Mouse (Mus musculus): ENCODE measurements around the gene Me3. TPM values are rescaled to one million over a fixed set of nuclear protein-coding genes. Genes with fewer than 3 reads are reported as not detected.

Gene Me3
- total and polyA plus RNA-seq, 3 experiments: 107 to 140 (median 119) TPM

- H3K9ac ChIP-seq (ENCODE audit: low read depth, low read length): no peak overlapping the region
- H3K4me3 ChIP-seq: no peak overlapping the region
- no peak overlapping the region for H3K27ac ChIP-seq
- DNase-seq: no peak
- H3K27me3 ChIP-seq (ENCODE audit: control insufficient read depth, insufficient read depth, low read length): no peaks in the 10 kb centered on the region
- peaks cover 2% of the 10 kb centered on the region for H3K4me1 ChIP-seq (ENCODE audit: control insufficient read depth, insufficient read depth, low read length)
- intact Hi-C loops (cut with DNase I): no loop called here
- H3K79me2 ChIP-seq (replicated peaks; ENCODE audit: control insufficient read depth, insufficient read depth, low read length): no peaks in the 10 kb centered on the region
- TF ChIP-seq CTCF (IDR thresholded peaks at IDR 0.05) (no peak), EP300 (IDR thresholded peaks at IDR 0.05; ENCODE audit: insufficient read depth, low read depth, low read length) (no peak), POLR2A (IDR thresholded peaks at IDR 0.05; ENCODE audit: insufficient read depth, low read depth, low read length) (no peak)
- H3K36me3 ChIP-seq (ENCODE audit: control insufficient read depth, insufficient read depth, low read length): peaks cover 2% of the 10 kb centered on the region; the same call in 1 of the 2 replicates
Observed at GRCm38 (mm10) chr7:89647864-89648263, 15.7 kb downstream of the Me3 start.

DNA sequence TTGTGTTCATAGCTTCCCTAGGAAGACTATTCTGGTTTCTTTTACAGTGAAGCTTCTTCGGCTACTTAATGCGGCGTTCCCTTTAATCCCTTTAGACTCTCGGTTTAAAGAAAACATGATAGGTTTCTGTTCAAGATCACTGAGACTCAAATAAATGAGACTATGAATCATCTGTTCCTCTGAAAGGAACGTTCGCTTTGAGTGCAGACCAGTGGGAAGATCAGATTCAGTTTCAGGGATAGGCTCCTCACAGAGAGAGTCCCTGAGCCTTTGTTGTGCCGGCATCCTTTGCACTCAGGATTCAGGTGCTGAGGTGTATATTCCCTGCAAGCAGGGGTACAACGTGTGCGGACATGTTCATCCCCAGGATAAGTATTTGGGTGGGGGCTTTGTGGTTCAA, 25.0 kb downstream of the Me3 start:
- Histone ChIP-seq H3K9ac (ENCODE audit: low read depth, low read length) (no peak overlapping the region), H3K27me3 (ENCODE audit: control insufficient read depth, insufficient read depth, low read length) (no peaks in the 10 kb centered on the region), H3K79me2 (replicated peaks; ENCODE audit: control insufficient read depth, insufficient read depth, low read length) (no peaks in the 10 kb centered on the region), H3K36me3 (ENCODE audit: control insufficient read depth, insufficient read depth, low read length) (no peaks in the 10 kb centered on the region), H3K4me3 (no peak overlapping the region), H3K27ac (no peak overlapping the region), H3K4me1 (ENCODE audit: control insufficient read depth, insufficient read depth, low read length) (no peaks in the 10 kb centered on the region)
- intact Hi-C loops (cut with DNase I): no loop called here
- no peak for DNase-seq
- 75% methylated on average over 9 of the region's 9 CpGs for WGBS
- no peak for TF ChIP-seq EP300 (IDR thresholded peaks at IDR 0.05; ENCODE audit: insufficient read depth, low read depth, low read length)
- TF ChIP-seq POLR2A (IDR thresholded peaks at IDR 0.05; ENCODE audit: insufficient read depth, low read depth, low read length): no peak
- no peak for TF ChIP-seq CTCF (IDR thresholded peaks at IDR 0.05)

- no peaks in the 10 kb centered on the region for H3K27me3 ChIP-seq (ENCODE audit: control insufficient read depth, insufficient read depth, low read length)
- H3K27ac ChIP-seq: no peak overlapping the region
- H3K79me2 ChIP-seq (replicated peaks; ENCODE audit: control insufficient read depth, insufficient read depth, low read length): no peaks in the 10 kb centered on the region
- 74% methylated on average over 7 of the region's 7 CpGs for WGBS
- H3K4me1 ChIP-seq (ENCODE audit: control insufficient read depth, insufficient read depth, low read length): no peaks in the 10 kb centered on the region
- intact Hi-C loops (cut with DNase I): no loop called here
- TF ChIP-seq CTCF (IDR thresholded peaks at IDR 0.05) (no peak), EP300 (IDR thresholded peaks at IDR 0.05; ENCODE audit: insufficient read depth, low read depth, low read length) (no peak), POLR2A (IDR thresholded peaks at IDR 0.05; ENCODE audit: insufficient read depth, low read depth, low read length) (no peak)
- H3K4me3 ChIP-seq: no peak overlapping the region
- H3K36me3 ChIP-seq (ENCODE audit: control insufficient read depth, insufficient read depth, low read length): no peaks in the 10 kb centered on the region
- H3K9ac ChIP-seq (ENCODE audit: low read depth, low read length): no peak overlapping the region
- no peak for DNase-seq
Observed at GRCm38 (mm10) chr7:89657692-89658212, 25.6 kb downstream of the Me3 start.

GRCm38 (mm10) chr7:89664197-89664596, 32.0 kb downstream of the Me3 start:
- Histone ChIP-seq H3K27me3 (ENCODE audit: control insufficient read depth, insufficient read depth, low read length) (no peaks in the 10 kb centered on the region), H3K79me2 (replicated peaks; ENCODE audit: control insufficient read depth, insufficient read depth, low read length) (no peaks in the 10 kb centered on the region), H3K9ac (ENCODE audit: low read depth, low read length) (no peak overlapping the region), H3K27ac (no peak overlapping the region), H3K4me3 (no peak overlapping the region), H3K4me1 (ENCODE audit: control insufficient read depth, insufficient read depth, low read length) (peaks cover 1% of the 10 kb centered on the region; the same call in 1 of the 2 replicates), H3K36me3 (ENCODE audit: control insufficient read depth, insufficient read depth, low read length) (no peaks in the 10 kb centered on the region)
- peak in 1 of 2 experiments; percentile 46 for DNase-seq
- intact Hi-C loops (cut with DNase I): no loop called here
- 42% methylated on average over 5 of the region's 5 CpGs for WGBS
- TF ChIP-seq POLR2A (IDR thresholded peaks at IDR 0.05; ENCODE audit: insufficient read depth, low read depth, low read length) (no peak), EP300 (IDR thresholded peaks at IDR 0.05; ENCODE audit: insufficient read depth, low read depth, low read length) (no peak), CTCF (IDR thresholded peaks at IDR 0.05) (no peak)

GRCm38 (mm10) chr7:89666361-89666760, 34.2 kb downstream of the Me3 start:
- no peak overlapping the region for H3K9ac ChIP-seq (ENCODE audit: low read depth, low read length)
- no peak overlapping the region for H3K27ac ChIP-seq
- H3K36me3 ChIP-seq (ENCODE audit: control insufficient read depth, insufficient read depth, low read length): no peaks in the 10 kb centered on the region
- no peak for TF ChIP-seq POLR2A (IDR thresholded peaks at IDR 0.05; ENCODE audit: insufficient read depth, low read depth, low read length)
- no peak for TF ChIP-seq EP300 (IDR thresholded peaks at IDR 0.05; ENCODE audit: insufficient read depth, low read depth, low read length)
- no peak for TF ChIP-seq CTCF (IDR thresholded peaks at IDR 0.05)
- no peak overlapping the region for H3K4me3 ChIP-seq
- 82% methylated on average over 3 of the region's 3 CpGs for WGBS
- H3K79me2 ChIP-seq (replicated peaks; ENCODE audit: control insufficient read depth, insufficient read depth, low read length): no peaks in the 10 kb centered on the region
- intact Hi-C loops (cut with DNase I): no loop called here
- no peaks in the 10 kb centered on the region for H3K27me3 ChIP-seq (ENCODE audit: control insufficient read depth, insufficient read depth, low read length)
- H3K4me1 ChIP-seq (ENCODE audit: control insufficient read depth, insufficient read depth, low read length): peaks cover 1% of the 10 kb centered on the region; the same call in 1 of the 2 replicates
- no peak for DNase-seq

DNA sequence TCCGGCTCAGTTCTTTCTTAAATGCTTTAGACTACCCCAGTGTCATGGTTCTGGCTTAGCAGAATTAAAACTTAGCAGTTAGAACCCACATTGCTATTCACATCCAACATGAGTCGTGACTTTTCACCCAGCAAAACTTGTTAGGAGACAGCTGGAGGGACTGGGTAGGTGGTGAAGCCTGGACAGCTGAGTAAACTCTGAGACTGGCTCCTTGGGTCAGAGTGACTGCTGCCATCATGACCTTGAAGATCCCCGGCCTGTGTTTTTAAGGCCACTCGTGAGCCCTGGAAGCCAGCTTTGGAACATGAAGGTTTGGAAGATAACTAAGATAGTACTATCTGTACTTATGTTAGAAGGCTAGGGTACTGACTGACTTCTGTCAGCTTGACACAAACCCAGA, 35.4 kb downstream of the Me3 start:
- intact Hi-C loops (cut with DNase I): no loop called here

More for the DNA sequence above, 35.4 kb downstream of the Me3 start:
- no peak overlapping the region for H3K9ac ChIP-seq (ENCODE audit: low read depth, low read length)
- H3K27ac ChIP-seq: no peak overlapping the region
- 67% methylated on average over 4 of the region's 4 CpGs for WGBS
- H3K79me2 ChIP-seq (replicated peaks; ENCODE audit: control insufficient read depth, insufficient read depth, low read length): no peaks in the 10 kb centered on the region
- H3K27me3 ChIP-seq (ENCODE audit: control insufficient read depth, insufficient read depth, low read length): no peaks in the 10 kb centered on the region
- DNase-seq: peak in 1 of 2 experiments; percentile 21
- H3K4me3 ChIP-seq: no peak overlapping the region
- peaks cover 1% of the 10 kb centered on the region; the same call in 1 of the 2 replicates for H3K4me1 ChIP-seq (ENCODE audit: control insufficient read depth, insufficient read depth, low read length)
- TF ChIP-seq EP300 (IDR thresholded peaks at IDR 0.05; ENCODE audit: insufficient read depth, low read depth, low read length) (no peak), POLR2A (IDR thresholded peaks at IDR 0.05; ENCODE audit: insufficient read depth, low read depth, low read length) (no peak)
- no peaks in the 10 kb centered on the region for H3K36me3 ChIP-seq (ENCODE audit: control insufficient read depth, insufficient read depth, low read length)
